Comparison of ENCODE assay signal across 21 mouse cellular contexts in genomic region chr14:46418371-46419097, GRCm38 (mm10). TPM values are rescaled to one million over a fixed set of nuclear protein-coding genes. Genes with fewer than 3 reads are reported as not detected.
A peak's percentile ranks its signal among the peaks of the same experiment; 100 is the strongest.
DNase-seq lines count a peak whose midpoint lies in the region; ATAC-seq and TF ChIP-seq lines count a peak whose summit lies in the region.
"Had no signal": no experiment of that assay in that cellular context is flagged by ENCODE, and none has a peak within 500 bp of the region (broad histone marks: within the 10 kb centered on the region; RNA-seq: fewer than 3 reads in every experiment).

No protein-coding gene starts in this region.

- H3K4me1 ChIP-seq in forebrain, embryonic 10.5 days, result peaks cover 26% of the 10 kb centered on the region
- H3K4me1 ChIP-seq in forebrain, postnatal 0 days (ENCODE audit: insufficient read depth), result no peaks in the 10 kb centered on the region
- H3K4me1 ChIP-seq in midbrain, embryonic 10.5 days, result peaks cover 18% of the 10 kb centered on the region
- H3K4me1 ChIP-seq in midbrain, postnatal 0 days (ENCODE audit: insufficient read depth, low read length), result no peaks in the 10 kb centered on the region
- peaks cover 11% of the 10 kb centered on the region; the same call in 1 of the 2 replicates for H3K4me1 ChIP-seq in kidney, embryonic 16.5 days (ENCODE audit: insufficient read depth, low read length)
- 0 out of 2 replicates have a peak, but pooled peaks cover 3% of the 10 kb centered on the region for H3K4me1 ChIP-seq in midbrain, embryonic 16.5 days (ENCODE audit: control insufficient read depth, insufficient read depth, low read length)
- H3K4me1 ChIP-seq: embryonic facial prominence, embryonic 15.5 days; liver, embryonic 12.5 days had no signal

- 44% methylated on average over 15 of the region's 15 CpGs for WGBS in forebrain, embryonic 10.5 days
- WGBS in forebrain, postnatal 0 days, result 26% methylated on average over 15 of the region's 15 CpGs
- WGBS in midbrain, embryonic 10.5 days, result 62% methylated on average over 15 of the region's 15 CpGs
- 51% methylated on average over 15 of the region's 15 CpGs for WGBS in midbrain, postnatal 0 days
- 67% methylated on average over 15 of the region's 15 CpGs for WGBS in kidney, embryonic 16.5 days
- WGBS in midbrain, embryonic 16.5 days, result 40% methylated on average over 15 of the region's 15 CpGs

- H3K4me3 ChIP-seq in forebrain, embryonic 10.5 days, result no peak overlapping the region
- H3K4me3 ChIP-seq in forebrain, postnatal 0 days (ENCODE audit: low read depth, low read length), result no peak overlapping the region
- H3K4me3 ChIP-seq in midbrain, embryonic 10.5 days, result no peak overlapping the region
- no peak overlapping the region for H3K4me3 ChIP-seq in midbrain, postnatal 0 days (ENCODE audit: low read depth, low read length)
- no peak overlapping the region for H3K4me3 ChIP-seq in kidney, embryonic 16.5 days (ENCODE audit: low read length)
- H3K4me3 ChIP-seq in midbrain, embryonic 16.5 days (ENCODE audit: low read depth, low read length), result no peak overlapping the region
- H3K4me3 ChIP-seq: embryonic facial prominence, embryonic 15.5 days; liver, embryonic 12.5 days; myocyte had no signal

- H3K27ac ChIP-seq in forebrain, embryonic 10.5 days, result peak overlapping the region; percentile 74
- no peak overlapping the region for H3K27ac ChIP-seq in forebrain, postnatal 0 days (ENCODE audit: low read depth, low read length)
- peak overlapping the region; percentile 42; the same call in 1 of the 2 replicates for H3K27ac ChIP-seq in midbrain, embryonic 10.5 days (replicated peaks)
- H3K27ac ChIP-seq in midbrain, postnatal 0 days (ENCODE audit: low read depth, low read length), result no peak overlapping the region
- H3K27ac ChIP-seq in kidney, embryonic 16.5 days (ENCODE audit: low read length), result no peak overlapping the region
- H3K27ac ChIP-seq in midbrain, embryonic 16.5 days (ENCODE audit: low read length), result no peak overlapping the region
- H3K27ac ChIP-seq: embryonic facial prominence, embryonic 15.5 days; kidney, postnatal 0 days; liver, embryonic 12.5 days; stomach, postnatal 0 days had no signal

- H3K27me3 ChIP-seq in forebrain, embryonic 10.5 days (ENCODE audit: poor library complexity, severe bottlenecking), result peaks cover 13% of the 10 kb centered on the region; the same call in 1 of the 2 replicates
- H3K27me3 ChIP-seq in forebrain, postnatal 0 days (ENCODE audit: insufficient read depth, low read length), result 0 out of 2 replicates have a peak, but pooled peaks cover 6% of the 10 kb centered on the region
- no peaks in the 10 kb centered on the region for H3K27me3 ChIP-seq in midbrain, embryonic 10.5 days (ENCODE audit: low read depth, poor library complexity, severe bottlenecking)
- H3K27me3 ChIP-seq in midbrain, postnatal 0 days (ENCODE audit: insufficient read depth, low read length), result no peaks in the 10 kb centered on the region
- no peaks in the 10 kb centered on the region for H3K27me3 ChIP-seq in kidney, embryonic 16.5 days (ENCODE audit: insufficient read depth, low read length)
- H3K27me3 ChIP-seq in midbrain, embryonic 16.5 days (ENCODE audit: control insufficient read depth, insufficient read depth, low read depth, low read length), result no peaks in the 10 kb centered on the region
- H3K27me3 ChIP-seq: embryonic facial prominence, embryonic 15.5 days; liver, embryonic 12.5 days had no signal

- H3K36me3 ChIP-seq in forebrain, embryonic 10.5 days (replicated peaks), result no peaks in the 10 kb centered on the region
- no peaks in the 10 kb centered on the region for H3K36me3 ChIP-seq in forebrain, postnatal 0 days (ENCODE audit: insufficient read depth)
- no peaks in the 10 kb centered on the region for H3K36me3 ChIP-seq in midbrain, embryonic 10.5 days
- no peaks in the 10 kb centered on the region for H3K36me3 ChIP-seq in midbrain, postnatal 0 days (ENCODE audit: insufficient read depth, low read length)
- H3K36me3 ChIP-seq in kidney, embryonic 16.5 days (ENCODE audit: insufficient read depth, low read length), result no peaks in the 10 kb centered on the region
- no peaks in the 10 kb centered on the region for H3K36me3 ChIP-seq in midbrain, embryonic 16.5 days (ENCODE audit: control insufficient read depth, insufficient read depth, low read length)
- H3K36me3 ChIP-seq: embryonic facial prominence, embryonic 15.5 days; liver, embryonic 12.5 days had no signal

- peak; percentile 18 for DNase-seq in forebrain, embryonic 10.5 days (ENCODE audit: extremely low spot score, low spot score)
- DNase-seq in forebrain, postnatal 0 days, result no peak
- no peak for DNase-seq in midbrain, embryonic 10.5 days (ENCODE audit: low spot score)
- DNase-seq in midbrain, postnatal 0 days (ENCODE audit: low spot score), result no peak
- DNase-seq in adrenal gland, postnatal 36 days, result no peak
- DNase-seq in layer of hippocampus, adult 18-20 months (ENCODE audit: low spot score in 2 of 2), result no peak
- DNase-seq: B cell, adult 2 months; cerebellum, adult 9-10 months; heart, postnatal 4 days; lung, postnatal 4 days; thymus, postnatal 36 days had no signal

- no peak for TF ChIP-seq CTCF in forebrain, postnatal 0 days (IDR thresholded peaks at IDR 0.05; ENCODE audit: low read depth)
- no peak for TF ChIP-seq CTCF in midbrain, postnatal 0 days (IDR thresholded peaks at IDR 0.05)

- H3K9ac ChIP-seq in forebrain, postnatal 0 days, result no peak overlapping the region
- no peak overlapping the region for H3K9ac ChIP-seq in midbrain, postnatal 0 days (replicated peaks; ENCODE audit: low read length, poor library complexity, severe bottlenecking)
- no peak overlapping the region for H3K9ac ChIP-seq in kidney, embryonic 16.5 days (replicated peaks; ENCODE audit: low read length)
- H3K9ac ChIP-seq in midbrain, embryonic 16.5 days (ENCODE audit: low read depth, low read length), result no peak overlapping the region
- H3K9ac ChIP-seq: embryonic facial prominence, embryonic 15.5 days; liver, embryonic 12.5 days had no signal

- no peaks in the 10 kb centered on the region for H3K9me3 ChIP-seq in forebrain, embryonic 10.5 days
- no peaks in the 10 kb centered on the region; the same call in 1 of the 2 replicates for H3K9me3 ChIP-seq in forebrain, postnatal 0 days (ENCODE audit: low read length)
- no peaks in the 10 kb centered on the region for H3K9me3 ChIP-seq in midbrain, embryonic 10.5 days (replicated peaks)
- no peaks in the 10 kb centered on the region for H3K9me3 ChIP-seq in midbrain, postnatal 0 days (ENCODE audit: low read length)
- H3K9me3 ChIP-seq in kidney, embryonic 16.5 days (ENCODE audit: low read length), result peaks cover 4% of the 10 kb centered on the region; the same call in 1 of the 2 replicates
- no peaks in the 10 kb centered on the region for H3K9me3 ChIP-seq in midbrain, embryonic 16.5 days (replicated peaks; ENCODE audit: control insufficient read depth, low read length, poor library complexity, severe bottlenecking)
- H3K9me3 ChIP-seq: embryonic facial prominence, embryonic 15.5 days; liver, embryonic 12.5 days had no signal

- ATAC-seq in forebrain, postnatal 0 days, result no peak
- ATAC-seq in midbrain, postnatal 0 days (ENCODE audit: low FRiP score), result no peak
- ATAC-seq in kidney, embryonic 16.5 days (ENCODE audit: low FRiP score, low TSS enrichment), result peak; percentile 71
- ATAC-seq in midbrain, embryonic 16.5 days, result peak; percentile 71
- ATAC-seq: liver, embryonic 12.5 days had no signal

- no peak overlapping the region for H3K4me2 ChIP-seq in forebrain, postnatal 0 days (ENCODE audit: low read depth)
- H3K4me2 ChIP-seq in midbrain, postnatal 0 days (ENCODE audit: low read depth, low read length, poor library complexity, severe bottlenecking), result no peak overlapping the region
- H3K4me2 ChIP-seq in kidney, embryonic 16.5 days (replicated peaks; ENCODE audit: low read depth, low read length), result no peak overlapping the region
- no peak overlapping the region for H3K4me2 ChIP-seq in midbrain, embryonic 16.5 days (ENCODE audit: low read length)
- H3K4me2 ChIP-seq: embryonic facial prominence, embryonic 15.5 days; liver, embryonic 12.5 days had no signal

RNA-seq across cellular contexts. Expression of gene Bmp4, which starts 28.1 kb away (rescaled TPM):
- polyA plus RNA-seq in forebrain, embryonic 10.5 days (2016; fragmentation: Nextera tagmentation; extraction: Ambion mirVana), result 22.7 and 25.5 TPM in 2 replicates
- total RNA-seq in forebrain, postnatal 0 days (2014; rRNA removed), result 4.8 and 5.5 TPM in 2 replicates
- 1.9 and 4.2 TPM in 2 replicates for polyA plus RNA-seq in forebrain, postnatal 0 days (2015; fragmentation: Nextera tagmentation; extraction: Ambion mirVana)
- 9.5 and 10.8 TPM in 2 replicates for polyA plus RNA-seq in midbrain, embryonic 10.5 days (2016; fragmentation: Nextera tagmentation; extraction: Ambion mirVana)
- 5.1 and 7.0 TPM in 2 replicates for total RNA-seq in midbrain, postnatal 0 days (2014; rRNA removed)
- 4.6 and 7.5 TPM in 2 replicates for polyA plus RNA-seq in midbrain, postnatal 0 days (2015; fragmentation: Nextera tagmentation; extraction: Ambion mirVana)
- polyA plus RNA-seq in kidney, embryonic 16.5 days (2015; fragmentation: Nextera tagmentation; extraction: Ambion mirVana), result 43.0 and 43.3 TPM in 2 replicates
- 5.5 and 6.5 TPM in 2 replicates for polyA plus RNA-seq in midbrain, embryonic 16.5 days (2015; fragmentation: Nextera tagmentation; extraction: Ambion mirVana)
- total RNA-seq in adrenal gland, postnatal 36 days (2021), result 10 to 100 TPM; 12.1 to 18.5 TPM
- total RNA-seq in layer of hippocampus, adult 18-20 months (2021), result 1 to 10 TPM; 1.2 to 3.0 TPM

RNA-seq across cellular contexts. Expression of gene Gm15217, which starts 39.3 kb away (rescaled TPM):
- 0.20 TPM in 1 of 2 replicates, not detected in the other for polyA plus RNA-seq in forebrain, embryonic 10.5 days (2016; fragmentation: Nextera tagmentation; extraction: Ambion mirVana)
- total RNA-seq in forebrain, postnatal 0 days (2014; rRNA removed), result not detected in 2 replicates
- not detected in 2 replicates for polyA plus RNA-seq in forebrain, postnatal 0 days (2015; fragmentation: Nextera tagmentation; extraction: Ambion mirVana)
- not detected in 2 replicates for polyA plus RNA-seq in midbrain, embryonic 10.5 days (2016; fragmentation: Nextera tagmentation; extraction: Ambion mirVana)
- not detected in 2 replicates for total RNA-seq in midbrain, postnatal 0 days (2014; rRNA removed)
- not detected in 2 replicates for polyA plus RNA-seq in midbrain, postnatal 0 days (2015; fragmentation: Nextera tagmentation; extraction: Ambion mirVana)
- polyA plus RNA-seq in kidney, embryonic 16.5 days (2015; fragmentation: Nextera tagmentation; extraction: Ambion mirVana), result 0.96 and 2.6 TPM in 2 replicates
- polyA plus RNA-seq in midbrain, embryonic 16.5 days (2015; fragmentation: Nextera tagmentation; extraction: Ambion mirVana), result not detected in 2 replicates
- not detected for total RNA-seq in adrenal gland, postnatal 36 days (2021)
- total RNA-seq in layer of hippocampus, adult 18-20 months (2021), result not detected
- total RNA-seq: heart, adult 8-10 months; heart, postnatal 4 days; left cerebral cortex, adult 8-10 months had no signal
- polyA plus RNA-seq: embryonic facial prominence, embryonic 15.5 days; liver, embryonic 12.5 days; myocyte; small intestine, adult 2 months had no signal

Comparison
In these comparisons a context has a peak if more than half of its experiments do, and no peak if none do; other contexts are left out.
1. H3K27ac ChIP-seq: peak in forebrain, embryonic 10.5 days (single experiment) and midbrain, embryonic 10.5 days (single experiment); none in forebrain, postnatal 0 days (single experiment), midbrain, postnatal 0 days (single experiment), kidney, embryonic 16.5 days (single experiment) and midbrain, embryonic 16.5 days (single experiment).
2. ATAC-seq: peak in kidney, embryonic 16.5 days (single experiment) and midbrain, embryonic 16.5 days (single experiment); none in forebrain, postnatal 0 days (single experiment) and midbrain, postnatal 0 days (single experiment).